Mouse (Mus musculus): ENCODE measurements around the gene Gnb2. TPM values are rescaled to one million over a fixed set of nuclear protein-coding genes. Genes with fewer than 3 reads are reported as not detected.

Gene Gnb2
- total and polyA plus RNA-seq, 3 experiments, result 255 to 571 (median 302) TPM

DNA sequence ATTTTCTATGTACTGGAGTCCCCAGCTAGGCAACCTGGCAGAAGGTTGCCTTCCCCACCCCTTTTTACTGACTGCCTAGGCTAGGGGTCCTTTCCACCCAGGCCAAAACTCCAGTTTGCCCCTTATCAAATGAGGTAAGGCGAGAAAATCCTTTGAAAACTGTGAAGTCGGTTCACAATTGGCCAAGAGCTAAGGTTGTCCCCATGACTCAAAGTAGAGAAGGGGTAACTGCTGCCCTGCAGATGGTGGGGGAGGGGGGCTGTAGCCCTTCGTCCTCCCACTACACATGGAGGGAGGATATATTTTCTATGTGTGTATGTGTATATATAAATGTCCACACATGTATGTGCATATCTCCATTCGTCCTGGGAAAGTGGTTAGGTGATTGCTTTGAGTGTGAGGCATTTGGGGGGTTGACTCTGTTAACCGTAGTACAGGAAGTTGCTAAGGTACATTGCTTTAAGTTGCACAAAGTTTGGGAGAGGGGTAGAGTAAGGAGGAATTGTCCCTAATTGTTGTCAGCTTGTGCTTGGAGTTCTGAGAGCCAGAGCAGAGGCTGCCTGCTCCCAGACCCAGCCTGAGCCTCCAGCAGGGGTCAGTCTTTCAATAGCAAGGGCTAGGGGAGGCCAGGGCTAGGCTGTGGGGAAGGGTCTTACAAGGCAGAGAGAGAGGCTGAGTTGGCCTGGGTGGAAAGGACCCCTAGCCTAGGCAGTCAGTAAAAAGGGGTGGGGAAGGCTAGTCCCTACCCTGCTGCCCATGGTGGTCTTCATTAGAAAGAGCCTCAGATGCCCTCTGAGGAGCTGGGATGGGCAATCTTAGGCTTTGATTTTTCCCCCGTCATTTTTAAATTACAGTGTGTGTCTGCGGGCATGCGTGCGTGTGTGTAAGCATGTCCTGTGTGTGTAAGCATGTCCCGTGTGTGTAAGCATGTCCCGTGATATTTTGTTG, 20.2 kb downstream of the Gnb2 start:
- peak; percentile 42; the same call in 1 of the 2 replicates for TF ChIP-seq CTCF (IDR thresholded peaks at IDR 0.05; ENCODE audit: low read depth, low read length)
- no peak for TF ChIP-seq GATA2 (IDR thresholded peaks at IDR 0.05; ENCODE audit: borderline replicate concordance, low read depth, low read length)
- Histone ChIP-seq H3K4me1 (ENCODE audit: insufficient read depth, low read depth, low read length) (peaks cover 76% of the 10 kb centered on the region), H3K9me3 (replicated peaks) (no peaks in the 10 kb centered on the region), H3K27me3 (ENCODE audit: insufficient read depth, low read length) (no peaks in the 10 kb centered on the region), H3K4me3 (ENCODE audit: low read depth, low read length) (no peak overlapping the region), H3K36me3 (replicated peaks) (peaks cover 67% of the 10 kb centered on the region)
- ATAC-seq (ENCODE audit: extremely low read depth, insufficient number of reproducible peaks, low FRiP score, poor library complexity, severe bottlenecking) (no peak), DNase-seq (ENCODE audit: low spot score) (no peak)

DNA sequence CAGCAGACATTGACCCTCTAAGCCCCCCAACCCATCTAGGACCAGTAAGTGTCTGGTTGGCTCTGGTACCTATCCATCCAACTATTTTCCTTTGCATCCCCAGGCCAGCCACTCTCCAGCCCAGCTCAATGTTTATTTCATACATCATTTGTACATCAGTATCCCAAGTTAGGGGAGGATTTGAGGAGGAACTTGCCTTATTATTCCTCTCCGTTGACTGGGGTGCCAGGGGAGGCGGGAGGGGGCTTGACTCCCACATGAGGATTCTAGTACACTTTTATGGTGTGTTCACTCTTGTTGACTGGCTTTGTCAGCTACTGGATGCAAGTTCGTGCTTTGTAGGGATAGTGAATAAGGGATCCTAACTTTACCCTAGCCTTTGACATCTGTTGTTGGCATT, 21.6 kb downstream of the Gnb2 start:
- Histone ChIP-seq H3K9me3 (replicated peaks) (no peaks in the 10 kb centered on the region), H3K36me3 (replicated peaks) (peaks cover 53% of the 10 kb centered on the region), H3K4me1 (ENCODE audit: insufficient read depth, low read depth, low read length) (peaks cover 66% of the 10 kb centered on the region), H3K27me3 (ENCODE audit: insufficient read depth, low read length) (no peaks in the 10 kb centered on the region), H3K4me3 (ENCODE audit: low read depth, low read length) (peak overlapping the region; percentile 85; the same call in 1 of the 2 replicates)
- DNase-seq (ENCODE audit: low spot score), result no peak
- TF ChIP-seq POLR2AphosphoS5 (IDR thresholded peaks at IDR 0.05; ENCODE audit: insufficient replicate concordance, low read depth, low read length), result no peak
- no peak for TF ChIP-seq TAL1 (conservative IDR thresholded peaks at IDR 0.05; ENCODE audit: low read depth, low read length)
- no peak for TF ChIP-seq GATA2 (IDR thresholded peaks at IDR 0.05; ENCODE audit: borderline replicate concordance, low read depth, low read length)
- TF ChIP-seq CTCF (IDR thresholded peaks at IDR 0.05; ENCODE audit: low read depth, low read length), result no peak
- no peak for TF ChIP-seq GATA1 (IDR thresholded peaks at IDR 0.05; ENCODE audit: borderline replicate concordance, low read length)
- no peak for ATAC-seq (ENCODE audit: extremely low read depth, insufficient number of reproducible peaks, low FRiP score, poor library complexity, severe bottlenecking)

DNA sequence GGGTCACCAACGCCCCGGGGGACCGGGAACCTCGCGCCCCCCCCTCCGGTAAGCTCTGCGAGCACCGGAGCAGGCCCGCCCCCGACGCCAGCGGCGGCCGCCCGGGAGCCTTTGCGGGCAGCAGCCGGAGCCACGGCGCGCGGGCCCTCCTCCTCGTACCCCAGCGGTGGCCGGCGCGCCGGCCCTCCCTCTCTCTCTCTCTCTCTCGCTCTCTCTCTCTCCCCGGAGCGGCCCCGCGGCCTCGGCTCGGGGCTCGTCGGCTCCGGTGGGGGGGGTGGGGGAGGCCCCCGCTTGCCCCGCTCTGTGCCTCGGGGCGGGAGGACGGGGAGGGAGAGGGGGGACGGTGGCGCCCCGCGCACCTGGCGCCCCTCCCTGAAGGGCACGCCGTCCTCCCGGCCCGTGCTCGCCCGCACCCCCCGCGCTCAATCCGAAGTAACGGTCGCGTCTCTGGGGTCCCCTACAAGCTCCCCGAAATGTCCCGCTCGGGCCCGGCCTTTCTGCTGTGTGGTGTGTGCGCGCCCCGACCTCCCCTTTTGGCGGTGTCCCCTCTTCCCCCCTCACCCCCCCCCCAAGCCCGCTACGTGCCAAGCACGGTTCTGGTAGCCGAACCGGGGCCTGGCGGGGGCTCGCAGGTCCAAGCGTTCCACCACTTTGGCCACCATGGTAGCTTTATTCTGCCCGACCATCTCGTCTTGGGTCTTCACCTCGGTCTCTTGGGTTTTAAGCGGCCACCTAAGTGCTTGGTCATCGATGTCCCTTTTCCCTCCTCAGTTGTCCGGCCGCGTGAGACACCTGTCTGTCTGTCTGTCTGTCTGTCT, 22.5 kb downstream of the Gnb2 start:
- TF ChIP-seq CTCF (IDR thresholded peaks at IDR 0.05; ENCODE audit: low read depth, low read length), result no peak
- no peak for TF ChIP-seq TAL1 (conservative IDR thresholded peaks at IDR 0.05; ENCODE audit: low read depth, low read length)
- no peak for TF ChIP-seq GATA1 (IDR thresholded peaks at IDR 0.05; ENCODE audit: borderline replicate concordance, low read length)
- no peak for TF ChIP-seq GATA2 (IDR thresholded peaks at IDR 0.05; ENCODE audit: borderline replicate concordance, low read depth, low read length)
- TF ChIP-seq POLR2AphosphoS5 (IDR thresholded peaks at IDR 0.05; ENCODE audit: insufficient replicate concordance, low read depth, low read length), result no peak
- ATAC-seq (ENCODE audit: extremely low read depth, insufficient number of reproducible peaks, low FRiP score, poor library complexity, severe bottlenecking) (no peak), DNase-seq (ENCODE audit: low spot score) (peak; percentile 66)
- Histone ChIP-seq H3K36me3 (replicated peaks) (peaks cover 44% of the 10 kb centered on the region), H3K9me3 (replicated peaks) (no peaks in the 10 kb centered on the region), H3K4me3 (ENCODE audit: low read depth, low read length) (peak overlapping the region; percentile 85), H3K27me3 (ENCODE audit: insufficient read depth, low read length) (no peaks in the 10 kb centered on the region), H3K4me1 (ENCODE audit: insufficient read depth, low read depth, low read length) (peaks cover 58% of the 10 kb centered on the region)

DNA sequence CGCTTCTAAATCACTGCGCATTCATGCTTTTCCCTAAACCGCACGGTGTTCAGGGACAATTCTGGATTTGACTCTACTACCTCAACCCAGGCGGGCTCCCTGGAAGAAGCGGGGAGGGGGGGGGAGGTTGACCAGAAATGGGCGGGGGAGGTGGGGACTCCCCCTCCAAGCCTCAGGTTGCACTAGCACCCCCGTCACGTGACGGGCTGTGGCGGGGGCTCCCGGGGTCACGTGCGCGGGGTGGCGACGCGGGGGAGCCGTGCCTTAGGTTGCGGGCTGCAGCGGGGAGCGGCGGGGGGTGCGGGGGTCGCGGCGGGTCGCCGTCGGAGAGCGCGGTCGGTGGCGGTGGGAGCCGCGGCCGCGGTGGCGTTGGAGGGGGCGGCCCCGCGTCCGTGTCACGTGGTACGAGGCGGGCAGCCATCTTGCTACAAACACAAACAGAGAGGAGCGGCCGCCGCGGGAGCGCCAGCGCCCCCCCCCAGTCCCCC, 23.3 kb downstream of the Gnb2 start:
- peaks cover 36% of the 10 kb centered on the region for H3K36me3 ChIP-seq (replicated peaks)
- no peak for ATAC-seq (ENCODE audit: extremely low read depth, insufficient number of reproducible peaks, low FRiP score, poor library complexity, severe bottlenecking)
- peaks cover 52% of the 10 kb centered on the region for H3K4me1 ChIP-seq (ENCODE audit: insufficient read depth, low read depth, low read length)
- H3K4me3 ChIP-seq (ENCODE audit: low read depth, low read length), result peak overlapping the region; percentile 85
- H3K9me3 ChIP-seq (replicated peaks), result no peaks in the 10 kb centered on the region
- no peaks in the 10 kb centered on the region for H3K27me3 ChIP-seq (ENCODE audit: insufficient read depth, low read length)
- TF ChIP-seq GATA1 (IDR thresholded peaks at IDR 0.05; ENCODE audit: borderline replicate concordance, low read length) (no peak), GATA2 (IDR thresholded peaks at IDR 0.05; ENCODE audit: borderline replicate concordance, low read depth, low read length) (no peak), CTCF (IDR thresholded peaks at IDR 0.05; ENCODE audit: low read depth, low read length) (no peak), POLR2AphosphoS5 (IDR thresholded peaks at IDR 0.05; ENCODE audit: insufficient replicate concordance, low read depth, low read length) (no peak), TAL1 (conservative IDR thresholded peaks at IDR 0.05; ENCODE audit: low read depth, low read length) (no peak)
- DNase-seq (ENCODE audit: low spot score), result peak; percentile 80

DNA sequence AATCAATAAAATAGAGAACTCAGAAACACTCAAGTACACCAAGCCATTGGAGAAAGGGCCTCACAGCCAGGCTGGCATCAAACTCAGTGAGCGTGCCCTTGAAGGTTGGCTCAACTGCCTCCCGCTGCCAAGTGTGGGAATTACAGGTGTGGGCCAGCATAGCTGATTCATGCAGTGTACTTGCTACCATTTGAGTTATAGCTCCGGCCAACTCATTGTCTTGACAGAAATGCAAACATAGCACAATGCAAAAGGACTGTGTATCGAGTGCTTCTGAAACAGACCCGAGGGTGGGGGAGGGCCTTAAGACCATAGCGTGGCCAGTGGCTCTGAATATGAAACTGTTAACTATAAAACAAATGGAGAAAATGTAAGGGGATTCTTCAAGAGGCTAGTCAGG, 29.3 kb downstream of the Gnb2 start:
- Histone ChIP-seq H3K9me3 (replicated peaks) (no peaks in the 10 kb centered on the region), H3K27me3 (ENCODE audit: insufficient read depth, low read length) (no peaks in the 10 kb centered on the region), H3K36me3 (replicated peaks) (peaks cover 26% of the 10 kb centered on the region), H3K4me3 (ENCODE audit: low read depth, low read length) (peak overlapping the region; percentile 20; the same call in 1 of the 2 replicates), H3K4me1 (ENCODE audit: insufficient read depth, low read depth, low read length) (peaks cover 34% of the 10 kb centered on the region)
- TF ChIP-seq GATA1 (IDR thresholded peaks at IDR 0.05; ENCODE audit: borderline replicate concordance, low read length), result no peak
- peak; percentile 23; the same call in 1 of the 2 replicates for TF ChIP-seq CTCF (IDR thresholded peaks at IDR 0.05; ENCODE audit: low read depth, low read length)
- DNase-seq (ENCODE audit: low spot score) (no peak), ATAC-seq (ENCODE audit: extremely low read depth, insufficient number of reproducible peaks, low FRiP score, poor library complexity, severe bottlenecking) (no peak)

DNA sequence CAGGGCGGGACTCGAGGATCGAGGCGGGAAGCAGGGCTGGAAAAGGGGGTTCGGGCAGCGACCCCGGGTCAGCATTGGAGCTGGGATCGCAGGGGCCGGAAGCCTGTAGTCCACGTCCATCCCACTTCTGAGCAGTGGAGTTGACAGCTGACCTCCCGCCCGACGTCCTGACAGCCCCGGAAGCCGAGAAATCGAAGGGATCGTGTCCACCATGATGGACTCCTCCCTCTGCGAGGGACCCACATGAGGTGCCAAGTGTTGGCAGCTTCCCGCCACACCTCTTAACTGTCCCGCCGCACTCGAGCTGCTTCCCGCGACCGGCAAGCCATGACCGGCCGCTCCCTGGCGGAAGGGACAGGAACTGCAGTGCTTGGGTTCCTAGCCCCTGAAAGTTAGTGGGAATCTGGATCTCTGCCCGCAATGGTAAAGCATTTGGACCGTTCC, 30.6 kb downstream of the Gnb2 start:
- peak overlapping the region; percentile 88 for H3K4me3 ChIP-seq (ENCODE audit: low read depth, low read length)
- ATAC-seq (ENCODE audit: extremely low read depth, insufficient number of reproducible peaks, low FRiP score, poor library complexity, severe bottlenecking), result peak; percentile 55
- peaks cover 26% of the 10 kb centered on the region for H3K36me3 ChIP-seq (replicated peaks)
- peaks cover 34% of the 10 kb centered on the region for H3K4me1 ChIP-seq (ENCODE audit: insufficient read depth, low read depth, low read length)
- DNase-seq (ENCODE audit: low spot score), result peak; percentile 86
- TF ChIP-seq GATA2 (IDR thresholded peaks at IDR 0.05; ENCODE audit: borderline replicate concordance, low read depth, low read length) (no peak), CTCF (IDR thresholded peaks at IDR 0.05; ENCODE audit: low read depth, low read length) (peak; percentile 82), TAL1 (conservative IDR thresholded peaks at IDR 0.05; ENCODE audit: low read depth, low read length) (no peak)
- H3K9me3 ChIP-seq (replicated peaks), result no peaks in the 10 kb centered on the region
- no peaks in the 10 kb centered on the region for H3K27me3 ChIP-seq (ENCODE audit: insufficient read depth, low read length)

All from G1E (cell line).